1 mouse cellular context compared by ENCODE assay signal in genomic region chr1:185327754-185328345, GRCm38 (mm10).
TF ChIP-seq lines count a peak whose summit lies in the region.

No protein-coding gene starts in this region.

TF ChIP-seq in CH12.LX, 34 proteins besides CTCF, POLR2A, EP300 and RAD21:
- TF ChIP-seq MYC (IDR thresholded peaks at IDR 0.05; ENCODE audit: low read depth, low read length) (peak; percentile 90), USF1 (IDR thresholded peaks at IDR 0.05; ENCODE audit: low read depth, low read length) (peak; percentile 11; the same call in 1 of the 2 replicates)
TF ChIP-seq in CH12.LX: peak in this region for 2; not testable (repeated sequence) for 32.
